Mouse (Mus musculus) stomach, embryonic 14.5 days (tissue): ENCODE data around the gene Tgm4. TPM values are rescaled to one million over a fixed set of nuclear protein-coding genes. Genes with fewer than 3 reads are reported as not detected.

ENCODE experiments used
- ATAC-seq: fragments of 200-750 bp; cut with Nextera tagmentation; 2 replicates; pipeline ENCODE4 v1.8.0; 2017; ENCODE audit warnings: low read depth, moderate TSS enrichment; ENCODE audit not compliant: insufficient number of reproducible peaks, insufficient read depth, low FRiP score
- H3K27ac ChIP-seq: fragments of 300-500 bp; sonication (generic); 2 replicates; pipeline ENCODE4 v1.5.1; 2014; ENCODE audit warnings: mild to moderate bottlenecking, low read length, moderate library complexity, mixed read lengths
- H3K27me3 ChIP-seq: fragments of 300-500 bp; sonication (generic); 2 replicates; pipeline ENCODE4 v1.6.1; 2014; ENCODE audit warnings: low read length, control low read depth, mixed read lengths; ENCODE audit not compliant: control insufficient read depth, insufficient read depth
- H3K36me3 ChIP-seq: fragments of 300-500 bp; sonication (generic); 2 replicates; pipeline ENCODE4 v1.6.1; 2014; ENCODE audit warnings: mild to moderate bottlenecking, control low read depth, low read length, moderate library complexity, mixed read lengths; ENCODE audit not compliant: control insufficient read depth, insufficient read depth
- H3K4me1 ChIP-seq: fragments of 300-500 bp; sonication (generic); 2 replicates; pipeline ENCODE4 v1.6.1; 2014; ENCODE audit warnings: low read length, control low read depth, mixed read lengths; ENCODE audit not compliant: control insufficient read depth, insufficient read depth
- H3K4me2 ChIP-seq: fragments of 300-500 bp; sonication (generic); replicated peaks from 2 replicates; pipeline ENCODE4 v1.6.1; 2014; ENCODE audit warnings: low read depth, low read length, control low read depth
- H3K4me3 ChIP-seq: fragments of 300-500 bp; sonication (generic); 2 replicates; pipeline ENCODE4 v1.5.1; 2014; ENCODE audit warnings: low read depth, low read length, control low read depth
- H3K9ac ChIP-seq: fragments of 300-500 bp; sonication (generic); replicated peaks from 2 replicates; pipeline ENCODE4 v1.6.1; 2014; ENCODE audit warnings: low read depth, mild to moderate bottlenecking, control low read depth, low read length, moderate library complexity, mixed read lengths
- H3K9me3 ChIP-seq: fragments of 300-500 bp; sonication (generic); 2 replicates; pipeline ENCODE4 v1.6.1; 2016; ENCODE audit warnings: low read depth, low read length, control low read depth; ENCODE audit not compliant: control insufficient read depth
- WGBS: fragments of 180-500 bp; shearing (Covaris S2); extraction: QIAGEN DNeasy Blood & Tissue Kit; methylation state at CpG from one replicate; pipeline ENCODE4 v1.1.7; 2014; 5-methylcytosine and 5-hydroxymethylcytosine counted together
- polyA plus RNA-seq: library from polyadenylated mRNA; unstranded; fragments of >200 nt; fragmentation: Nextera tagmentation; extraction: Ambion mirVana; gene quantifications from 2 replicates; pipeline ENCODE4 v1.2.1, GENCODE M21; 2014

Tgm4 gene
- polyA plus RNA-seq, 1 experiment from 2014 or later, result 0.87 TPM

DNA sequence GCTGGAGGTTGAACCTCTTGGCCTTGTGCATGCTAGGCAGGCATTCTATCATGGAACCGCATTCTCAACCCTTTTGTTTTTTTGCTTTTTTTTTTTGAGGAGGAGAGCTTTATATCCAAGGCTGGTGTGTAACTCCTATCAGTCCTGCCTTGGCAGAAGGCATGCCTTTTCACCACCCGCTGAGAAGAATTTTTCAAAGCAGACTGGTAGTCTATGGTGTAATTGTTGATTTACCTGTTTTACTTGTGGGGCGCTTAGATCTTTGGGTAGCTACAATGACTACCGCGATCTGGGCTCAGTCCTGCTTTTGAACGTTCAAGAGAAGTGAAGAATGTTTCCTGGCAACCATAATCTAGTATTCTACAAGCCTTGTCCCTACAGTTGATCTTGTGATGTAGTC is 79.4 kb downstream of the Tgm4 start:
- H3K4me3 ChIP-seq, result peak overlapping the region; percentile 87
- H3K4me1 ChIP-seq, result peaks cover 13% of the 10 kb centered on the region
- peak overlapping the region; percentile 80; the same call in 1 of the 2 replicates for H3K9ac ChIP-seq
- peaks cover 13% of the 10 kb centered on the region for H3K36me3 ChIP-seq
- H3K4me2 ChIP-seq, result peak overlapping the region; percentile 94
- no peak for ATAC-seq
- 53% methylated on average over 6 of the region's 6 CpGs for WGBS
- no peaks in the 10 kb centered on the region for H3K27me3 ChIP-seq
- no peaks in the 10 kb centered on the region for H3K9me3 ChIP-seq
- H3K27ac ChIP-seq, result peak overlapping the region; percentile 97; the same call in 1 of the 2 replicates

- Histone ChIP-seq H3K36me3 (peaks cover 28% of the 10 kb centered on the region), H3K9me3 (no peaks in the 10 kb centered on the region), H3K27ac (no peak overlapping the region), H3K27me3 (no peaks in the 10 kb centered on the region), H3K4me3 (no peak overlapping the region), H3K4me2 (no peak overlapping the region), H3K4me1 (peaks cover 13% of the 10 kb centered on the region), H3K9ac (no peak overlapping the region)
- ATAC-seq, result no peak
- WGBS, result 100% methylated on average over 1 of the region's 1 CpGs
These were observed 81.0 kb downstream of the Tgm4 start for GRCm38 (mm10) chr9:123115566-123115965.

Other genes starting within 250 kb of the Tgm4 start
- 7.2 and 7.8 TPM in 2 replicates for gene Tcaim, start 229.2 kb upstream of the Tgm4 start, polyA plus RNA-seq
- 0.72 TPM in 1 of 2 replicates, not detected in the other for gene Gm35549, start 190.7 kb upstream of the Tgm4 start, polyA plus RNA-seq
- 68.3 and 69.6 TPM in 2 replicates for gene Zfp445, start 168.7 kb upstream of the Tgm4 start, polyA plus RNA-seq
- gene Zkscan7, start 149.0 kb upstream of the Tgm4 start, polyA plus RNA-seq, result 2.7 and 3.7 TPM in 2 replicates
- gene Zfp105, start 111.7 kb upstream of the Tgm4 start, polyA plus RNA-seq, result 17.8 and 21.1 TPM in 2 replicates
- gene 1110059G10Rik, start 83.7 kb upstream of the Tgm4 start, polyA plus RNA-seq, result 34.1 and 39.0 TPM in 2 replicates
- 63.6 and 75.7 TPM in 2 replicates for gene Kif15, start 83.7 kb upstream of the Tgm4 start, polyA plus RNA-seq
- 24.8 and 24.9 TPM in 2 replicates for gene Tmem42, start 13.4 kb upstream of the Tgm4 start, polyA plus RNA-seq
- gene Zdhhc3, start 78.5 kb downstream of the Tgm4 start, polyA plus RNA-seq, result 55.9 and 57.3 TPM in 2 replicates
- 123 and 133 TPM in 2 replicates for gene Exosc7, start 78.5 kb downstream of the Tgm4 start, polyA plus RNA-seq
- 0.26 TPM in 1 of 2 replicates, not detected in the other for gene Clec3b, start 116.2 kb downstream of the Tgm4 start, polyA plus RNA-seq
- gene Cdcp1, start 181.3 kb downstream of the Tgm4 start, polyA plus RNA-seq, result 15.1 and 15.8 TPM in 2 replicates
- 9.7 and 10.6 TPM in 2 replicates for gene Tmem158, start 226.0 kb downstream of the Tgm4 start, polyA plus RNA-seq